Mouse (Mus musculus) ES-Bruce4 (cell line): ENCODE results near the gene Cd93.

ENCODE experiments used
- CTCF ChIP-seq: IDR thresholded peaks from one replicate; pipeline ENCODE4 v1.8.1; 2011; ENCODE audit warnings: low read depth, low read length
- EP300 ChIP-seq: IDR thresholded peaks from 2 replicates; pipeline ENCODE4 v1.6.1; 2011; ENCODE audit warnings: low read depth, low read length; ENCODE audit not compliant: insufficient read depth
- POLR2A ChIP-seq: IDR thresholded peaks from one replicate; pipeline ENCODE4 v1.8.1; 2011; ENCODE audit warnings: low read length; ENCODE audit not compliant: insufficient read depth

- TF ChIP-seq POLR2A, result no peak
- TF ChIP-seq CTCF, result no peak
- TF ChIP-seq EP300, result no peak
Measured at GRCm38 (mm10) chr2:148490150-148490549, 46.8 kb upstream of the Cd93 start.
